Mouse (Mus musculus): Measurements from ENCODE around the gene Esf1. TPM values are rescaled to one million over a fixed set of nuclear protein-coding genes. Genes with fewer than 3 reads are reported as not detected.
"Not testable (repeated sequence)": the region's sequence is repeated elsewhere in the genome, so short reads cannot be mapped to it uniquely, and the experiment has no call there.

Esf1 gene
- polyA plus RNA-seq (2015; fragmentation: Nextera tagmentation; extraction: Ambion mirVana), result 21.1 and 24.8 TPM in 2 replicates

DNA sequence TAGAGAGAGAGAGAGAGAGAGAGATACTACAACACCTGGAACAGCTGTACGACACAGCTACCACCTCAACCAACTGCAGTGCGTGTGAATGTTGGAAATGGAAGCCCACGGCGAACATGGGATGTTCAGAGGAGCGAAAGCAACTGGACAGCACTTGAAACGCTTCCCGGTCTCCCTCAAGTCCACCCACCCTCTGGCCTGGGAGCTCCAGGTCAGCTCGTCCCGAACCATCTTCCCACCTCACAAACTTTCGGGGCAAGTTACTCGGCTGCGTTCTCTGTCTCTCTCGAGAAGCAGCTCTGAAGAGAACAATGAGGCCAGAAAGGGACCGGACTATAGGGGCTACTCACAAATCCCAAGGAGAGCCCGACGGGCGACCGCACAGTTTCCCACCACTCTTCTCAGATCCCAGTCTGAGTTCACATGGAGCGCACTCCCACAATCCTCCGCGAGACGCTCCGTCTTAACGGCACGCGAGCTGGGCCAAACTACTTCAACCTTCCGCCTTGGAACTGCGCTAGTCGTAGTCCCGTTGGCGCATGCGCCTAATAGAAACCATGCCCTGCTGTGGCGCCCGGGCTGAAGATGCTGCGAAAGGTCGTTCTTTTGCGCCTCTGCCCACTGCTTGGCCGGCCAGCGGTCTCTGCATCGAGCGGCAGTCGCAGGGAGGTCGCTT lies at the start of gene Esf1, which contains the start of gene Ndufaf5:
Gene Esf1, minus strand, starts transcription at position 438 of the 676 bp plus-strand sequence.
Gene Ndufaf5, plus strand, starts transcription at position 523 of the 676 bp plus-strand sequence.
- peak within 1 kb of the TSS; percentile 82 for H3K4me3 ChIP-seq
- peaks cover 16% of the 10 kb centered on the region for H3K36me3 ChIP-seq
- peak within 1 kb of the TSS; percentile 89 for H3K27ac ChIP-seq
- peaks cover 10% of the 10 kb centered on the region for H3K4me1 ChIP-seq
- ATAC-seq (ENCODE audit: insufficient number of reproducible peaks, low FRiP score, low TSS enrichment, low read depth), result peak; percentile 93
- H3K9me3 ChIP-seq, result no peaks in the 10 kb centered on the region
- no peaks in the 10 kb centered on the region for H3K27me3 ChIP-seq
- H3K4me2 ChIP-seq, result peak within 1 kb of the TSS; percentile 73
- H3K9ac ChIP-seq, result peak within 1 kb of the TSS; percentile 75
- WGBS, result under 1% methylated on average over 43 of the region's 43 CpGs

GRCm38 (mm10) chr2:140215965-140216364 lies 45.6 kb upstream of the Esf1 start:
- no peak overlapping the region for H3K27ac ChIP-seq
- no peak for ATAC-seq (ENCODE audit: insufficient number of reproducible peaks, low FRiP score, low TSS enrichment, low read depth)
- H3K4me3 ChIP-seq, result no peak overlapping the region
- H3K4me2 ChIP-seq, result no peak overlapping the region
- no peaks in the 10 kb centered on the region for H3K9me3 ChIP-seq
- no peak overlapping the region for H3K9ac ChIP-seq
- no peaks in the 10 kb centered on the region for H3K36me3 ChIP-seq
- no peaks in the 10 kb centered on the region for H3K4me1 ChIP-seq
- WGBS, result 39% methylated on average over 1 of the region's 1 CpGs
- H3K27me3 ChIP-seq, result no peaks in the 10 kb centered on the region

DNA sequence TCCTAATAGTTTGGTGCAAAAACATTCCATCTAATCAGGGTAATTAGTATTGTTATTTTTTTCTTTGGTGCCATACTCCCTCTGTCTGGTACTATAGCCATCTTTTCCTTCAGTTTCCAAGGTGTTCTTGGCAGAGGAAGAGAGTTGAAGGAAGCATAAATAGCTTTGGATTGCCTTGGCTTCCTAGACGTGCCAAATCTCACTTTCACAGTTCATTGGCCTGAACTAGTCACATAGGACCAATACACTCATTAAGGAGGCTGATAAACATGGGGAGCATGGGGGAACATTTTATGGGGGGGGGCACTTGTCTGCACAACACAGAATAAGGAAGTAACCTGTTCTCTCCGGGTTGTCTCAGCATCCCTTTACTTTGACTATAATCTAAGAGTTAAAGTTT lies 45.1 kb upstream of the Esf1 start:
- Histone ChIP-seq H3K4me3 (no peak overlapping the region), H3K27ac (no peak overlapping the region), H3K9me3 (no peaks in the 10 kb centered on the region), H3K36me3 (no peaks in the 10 kb centered on the region), H3K4me1 (no peaks in the 10 kb centered on the region), H3K9ac (no peak overlapping the region), H3K27me3 (no peaks in the 10 kb centered on the region), H3K4me2 (no peak overlapping the region)
- WGBS, result 50% methylated on average over 2 of the region's 2 CpGs
- ATAC-seq (ENCODE audit: insufficient number of reproducible peaks, low FRiP score, low TSS enrichment, low read depth), result no peak

- Histone ChIP-seq H3K4me1 (no peaks in the 10 kb centered on the region), H3K4me2 (no peak overlapping the region), H3K27ac (no peak overlapping the region), H3K4me3 (no peak overlapping the region), H3K9ac (no peak overlapping the region), H3K36me3 (no peaks in the 10 kb centered on the region), H3K9me3 (no peaks in the 10 kb centered on the region), H3K27me3 (no peaks in the 10 kb centered on the region)
- WGBS, result 95% methylated on average over 4 of the region's 4 CpGs
- ATAC-seq (ENCODE audit: insufficient number of reproducible peaks, low FRiP score, low TSS enrichment, low read depth), result no peak
These were observed 44.2 kb upstream of the Esf1 start for GRCm38 (mm10) chr2:140214519-140215027.

DNA sequence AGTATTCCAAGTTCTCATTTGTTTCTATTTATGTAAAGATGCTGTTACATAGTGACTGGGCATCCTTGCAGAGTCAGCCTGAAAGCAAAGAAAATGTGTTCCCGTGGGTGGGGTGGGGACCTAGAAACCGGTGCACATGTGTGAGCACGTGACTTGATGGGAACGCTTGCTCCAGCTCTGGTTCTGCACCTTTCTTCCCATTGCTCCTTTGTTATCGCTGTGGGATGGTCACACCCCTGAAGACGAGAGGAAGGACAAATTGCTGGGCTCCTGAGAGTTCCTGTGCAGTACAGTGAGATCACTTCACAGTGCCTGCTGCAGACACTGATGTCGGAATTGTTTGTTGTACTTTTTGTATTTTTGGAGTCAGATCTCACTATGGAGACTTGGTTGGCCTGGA lies 33.4 kb upstream of the Esf1 start:
- Histone ChIP-seq H3K4me2 (no peak overlapping the region), H3K9ac (no peak overlapping the region), H3K4me3 (no peak overlapping the region), H3K9me3 (no peaks in the 10 kb centered on the region), H3K36me3 (peaks cover 44% of the 10 kb centered on the region), H3K27me3 (no peaks in the 10 kb centered on the region), H3K27ac (no peak overlapping the region), H3K4me1 (no peaks in the 10 kb centered on the region)
- no peak for ATAC-seq (ENCODE audit: insufficient number of reproducible peaks, low FRiP score, low TSS enrichment, low read depth)
- WGBS, result 93% methylated on average over 7 of the region's 7 CpGs

DNA sequence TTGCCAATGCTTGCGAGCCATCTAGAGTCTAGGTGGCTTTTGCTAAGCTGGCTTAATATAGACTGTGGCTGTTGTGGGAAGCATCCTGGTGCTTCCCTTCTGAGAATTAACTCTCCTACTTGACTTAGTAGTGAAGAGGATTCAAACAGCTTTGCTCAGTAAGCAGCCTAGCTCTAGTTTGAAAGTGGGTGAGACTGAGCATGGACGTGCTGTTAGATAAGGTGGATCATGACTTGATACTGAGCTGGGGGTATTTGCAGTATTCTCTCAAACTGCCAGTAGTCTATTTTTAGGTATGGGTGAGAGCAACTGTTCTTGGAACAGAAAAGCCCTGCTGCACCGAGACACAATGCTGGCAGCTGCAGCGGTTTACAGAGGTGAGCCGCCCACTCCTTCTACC lies 32.2 kb upstream of the Esf1 start:
- no peak overlapping the region for H3K27ac ChIP-seq
- H3K36me3 ChIP-seq, result peaks cover 49% of the 10 kb centered on the region
- no peak overlapping the region for H3K9ac ChIP-seq
- no peaks in the 10 kb centered on the region for H3K9me3 ChIP-seq
- no peaks in the 10 kb centered on the region for H3K27me3 ChIP-seq
- no peak overlapping the region for H3K4me2 ChIP-seq
- no peaks in the 10 kb centered on the region for H3K4me1 ChIP-seq
- no peak for ATAC-seq (ENCODE audit: insufficient number of reproducible peaks, low FRiP score, low TSS enrichment, low read depth)
- no peak overlapping the region for H3K4me3 ChIP-seq
- WGBS, result 86% methylated on average over 5 of the region's 5 CpGs

GRCm38 (mm10) chr2:140200713-140201112 lies 30.3 kb upstream of the Esf1 start:
- no peak overlapping the region for H3K9ac ChIP-seq
- no peak overlapping the region for H3K27ac ChIP-seq
- H3K4me2 ChIP-seq, result no peak overlapping the region
- ATAC-seq (ENCODE audit: insufficient number of reproducible peaks, low FRiP score, low TSS enrichment, low read depth), result no peak
- H3K4me1 ChIP-seq, result no peaks in the 10 kb centered on the region
- H3K4me3 ChIP-seq, result no peak overlapping the region
- H3K9me3 ChIP-seq, result no peaks in the 10 kb centered on the region
- H3K36me3 ChIP-seq, result peaks cover 41% of the 10 kb centered on the region
- no peaks in the 10 kb centered on the region for H3K27me3 ChIP-seq
- 59% methylated on average over 2 of the region's 2 CpGs for WGBS

GRCm38 (mm10) chr2:140185685-140186210 lies 15.4 kb upstream of the Esf1 start:
- not testable (repeated sequence) for H3K9me3 ChIP-seq; H3K27me3 ChIP-seq; H3K27ac ChIP-seq; ATAC-seq (ENCODE audit: insufficient number of reproducible peaks, low FRiP score, low TSS enrichment, low read depth); H3K9ac ChIP-seq; H3K4me3 ChIP-seq; H3K4me1 ChIP-seq; H3K4me2 ChIP-seq
- WGBS, result 93% methylated on average over 3 of the region's 3 CpGs
- peaks cover 31% of the 10 kb centered on the region for H3K36me3 ChIP-seq

- ATAC-seq (ENCODE audit: insufficient number of reproducible peaks, low FRiP score, low TSS enrichment, low read depth), result peak; percentile 82
These were observed 614 bp upstream of the Esf1 start for GRCm38 (mm10) chr2:140170803-140171553.

GRCm38 (mm10) chr2:140169057-140169456 lies 1.3 kb downstream of the Esf1 start:
- no peaks in the 10 kb centered on the region for H3K9me3 ChIP-seq
- no peak overlapping the region for H3K9ac ChIP-seq
- ATAC-seq (ENCODE audit: insufficient number of reproducible peaks, low FRiP score, low TSS enrichment, low read depth), result no peak
- no peak overlapping the region for H3K4me2 ChIP-seq
- 84% methylated on average over 1 of the region's 1 CpGs for WGBS
- peaks cover 21% of the 10 kb centered on the region for H3K36me3 ChIP-seq
- no peak overlapping the region for H3K27ac ChIP-seq
- H3K4me1 ChIP-seq, result peaks cover 10% of the 10 kb centered on the region
- no peaks in the 10 kb centered on the region for H3K27me3 ChIP-seq
- H3K4me3 ChIP-seq, result no peak overlapping the region

More at GRCm38 (mm10) chr2:140170803-140171553, 614 bp upstream of the Esf1 start:
- Histone ChIP-seq H3K4me3 (peak overlapping the region; percentile 82), H3K27me3 (no peaks in the 10 kb centered on the region), H3K9me3 (no peaks in the 10 kb centered on the region), H3K4me1 (peaks cover 10% of the 10 kb centered on the region), H3K27ac (peak overlapping the region; percentile 89), H3K9ac (peak overlapping the region; percentile 75), H3K4me2 (peak overlapping the region; percentile 73), H3K36me3 (peaks cover 14% of the 10 kb centered on the region; the same call in 1 of the 2 replicates)
- WGBS, result 8% methylated on average over 28 of the region's 28 CpGs

GRCm38 (mm10) chr2:140163351-140163854 lies 7.0 kb downstream of the Esf1 start:
- Histone ChIP-seq H3K4me3 (no peak overlapping the region), H3K9ac (no peak overlapping the region), H3K27me3 (no peaks in the 10 kb centered on the region), H3K4me1 (no peaks in the 10 kb centered on the region), H3K27ac (no peak overlapping the region), H3K4me2 (no peak overlapping the region), H3K9me3 (no peaks in the 10 kb centered on the region), H3K36me3 (peaks cover 40% of the 10 kb centered on the region)
- WGBS, result 98% methylated on average over 5 of the region's 5 CpGs
- no peak for ATAC-seq (ENCODE audit: insufficient number of reproducible peaks, low FRiP score, low TSS enrichment, low read depth)
